Mouse (Mus musculus) midbrain, postnatal 0 days (tissue): ENCODE measurements at regions not wholly inside any gene's neighbourhood (a gene's known extent, or its start where the extent isn't known, plus 50 kb on each side); places are given as distances from the start of the nearest gene placed in this dataset.

Experiments
- ATAC-seq: fragments of 200-750 bp; cut with Nextera tagmentation; 2 replicates; pipeline ENCODE4 v1.8.0; 2017; ENCODE audit warnings: moderate number of reproducible peaks, mild to moderate bottlenecking, moderate TSS enrichment, moderate library complexity; ENCODE audit not compliant: low FRiP score
- DNase-seq: peaks from one replicate; pipeline ENCODE4 v3.0.0-alpha.2; 2015; ENCODE audit warnings: low spot score
- H3K27ac ChIP-seq: fragments of 300-500 bp; sonication (generic); 2 replicates; pipeline ENCODE4 v1.5.1; 2014; ENCODE audit warnings: low read depth, mild to moderate bottlenecking, low read length, mixed read lengths
- H3K27me3 ChIP-seq: fragments of 300-500 bp; sonication (generic); 2 replicates; pipeline ENCODE4 v1.6.1; 2014; ENCODE audit warnings: low read length, control low read depth, mixed read lengths; ENCODE audit not compliant: insufficient read depth
- H3K36me3 ChIP-seq: fragments of 300-500 bp; sonication (generic); 2 replicates; pipeline ENCODE4 v1.6.1; 2014; ENCODE audit warnings: low read length, control low read depth, mixed read lengths; ENCODE audit not compliant: insufficient read depth
- H3K4me1 ChIP-seq: fragments of 300-500 bp; sonication (generic); 2 replicates; pipeline ENCODE4 v1.6.1; 2014; ENCODE audit warnings: mild to moderate bottlenecking, control low read depth, antibody characterized with exemption, low read length, mixed read lengths; ENCODE audit not compliant: insufficient read depth
- H3K4me2 ChIP-seq: fragments of 300-500 bp; sonication (generic); 2 replicates; pipeline ENCODE4 v1.6.1; 2014; ENCODE audit warnings: low read depth, mild to moderate bottlenecking, low read length, mixed read lengths; ENCODE audit not compliant: poor library complexity, severe bottlenecking
- H3K4me3 ChIP-seq: fragments of 300-500 bp; sonication (generic); 2 replicates; pipeline ENCODE4 v1.5.1; 2014; ENCODE audit warnings: low read depth, mild to moderate bottlenecking, low read length, moderate library complexity
- H3K9ac ChIP-seq: fragments of 300-500 bp; sonication (generic); replicated peaks from 2 replicates; pipeline ENCODE4 v1.6.1; 2014; ENCODE audit warnings: mild to moderate bottlenecking, low read length, moderate library complexity, mixed read lengths; ENCODE audit not compliant: poor library complexity, severe bottlenecking
- H3K9me3 ChIP-seq: fragments of 300-500 bp; sonication (generic); 2 replicates; pipeline ENCODE4 v1.6.1; 2016; ENCODE audit warnings: low read length, control low read depth
- CTCF ChIP-seq: IDR thresholded peaks from 2 replicates; pipeline ENCODE4 v1.5.1; 2016; ENCODE audit warnings: antibody characterized with exemption, mild to moderate bottlenecking
- WGBS: fragments of 180-500 bp; shearing (Covaris S2); extraction: QIAGEN DNeasy Blood & Tissue Kit; methylation state at CpG from one replicate; pipeline ENCODE4 v1.1.7; 2014; 5-methylcytosine and 5-hydroxymethylcytosine counted together

- ATAC-seq, result no peak
- Histone ChIP-seq H3K36me3 (no peaks in the 10 kb centered on the region), H3K27me3 (no peaks in the 10 kb centered on the region), H3K4me1 (no peaks in the 10 kb centered on the region), H3K9me3 (no peaks in the 10 kb centered on the region), H3K4me2 (no peak overlapping the region), H3K4me3 (no peak overlapping the region), H3K27ac (no peak overlapping the region), H3K9ac (no peak overlapping the region)
- 81% methylated on average over 6 of the region's 6 CpGs for WGBS
- no peak for DNase-seq
- TF ChIP-seq CTCF, result no peak
These were observed 120.2 kb upstream of the Ifne start for GRCm38 (mm10) chr4:89000200-89000599.

GRCm38 (mm10) chr4:88998286-88998685, 118.3 kb upstream of the Ifne start:
- ATAC-seq, result no peak
- no peaks in the 10 kb centered on the region for H3K27me3 ChIP-seq
- no peak for DNase-seq
- H3K4me3 ChIP-seq, result no peak overlapping the region
- no peaks in the 10 kb centered on the region for H3K9me3 ChIP-seq
- no peak overlapping the region for H3K9ac ChIP-seq
- no peak overlapping the region for H3K4me2 ChIP-seq
- no peak for TF ChIP-seq CTCF
- WGBS, result 91% methylated on average over 5 of the region's 5 CpGs
- no peak overlapping the region for H3K27ac ChIP-seq
- no peaks in the 10 kb centered on the region for H3K36me3 ChIP-seq
- H3K4me1 ChIP-seq, result no peaks in the 10 kb centered on the region

- no peak overlapping the region for H3K9ac ChIP-seq
- H3K4me2 ChIP-seq, result no peak overlapping the region
- WGBS, result 86% methylated on average over 5 of the region's 5 CpGs
- ATAC-seq (no peak), DNase-seq (no peak)
- no peaks in the 10 kb centered on the region for H3K4me1 ChIP-seq
- no peaks in the 10 kb centered on the region for H3K27me3 ChIP-seq
- no peak overlapping the region for H3K27ac ChIP-seq
- H3K9me3 ChIP-seq, result no peaks in the 10 kb centered on the region
- TF ChIP-seq CTCF, result no peak
- no peak overlapping the region for H3K4me3 ChIP-seq
- H3K36me3 ChIP-seq, result no peaks in the 10 kb centered on the region
These were observed 115.3 kb upstream of the Ifne start for GRCm38 (mm10) chr4:88995129-88995919.

GRCm38 (mm10) chr4:88994486-88994885, 114.5 kb upstream of the Ifne start:
- no peak for TF ChIP-seq CTCF
- Histone ChIP-seq H3K36me3 (no peaks in the 10 kb centered on the region), H3K4me3 (no peak overlapping the region), H3K27ac (no peak overlapping the region), H3K27me3 (no peaks in the 10 kb centered on the region), H3K4me1 (no peaks in the 10 kb centered on the region), H3K4me2 (no peak overlapping the region), H3K9ac (no peak overlapping the region), H3K9me3 (no peaks in the 10 kb centered on the region)
- 63% methylated on average over 4 of the region's 4 CpGs for WGBS
- DNase-seq (no peak), ATAC-seq (no peak)

GRCm38 (mm10) chr4:88992498-88992897, 112.5 kb upstream of the Ifne start:
- Histone ChIP-seq H3K9me3 (no peaks in the 10 kb centered on the region), H3K4me2 (no peak overlapping the region), H3K4me1 (no peaks in the 10 kb centered on the region), H3K36me3 (no peaks in the 10 kb centered on the region), H3K27ac (no peak overlapping the region), H3K9ac (no peak overlapping the region), H3K27me3 (no peaks in the 10 kb centered on the region), H3K4me3 (no peak overlapping the region)
- no peak for ATAC-seq
- no peak for TF ChIP-seq CTCF
- WGBS, result 88% methylated on average over 2 of the region's 2 CpGs
- no peak for DNase-seq

GRCm38 (mm10) chr4:88988363-88988762, 108.4 kb upstream of the Ifne start:
- TF ChIP-seq CTCF, result no peak

More at GRCm38 (mm10) chr4:88988363-88988762, 108.4 kb upstream of the Ifne start:
- WGBS, result 71% methylated on average over 4 of the region's 4 CpGs
- ATAC-seq (no peak), DNase-seq (no peak)
- Histone ChIP-seq H3K4me1 (no peaks in the 10 kb centered on the region), H3K36me3 (no peaks in the 10 kb centered on the region), H3K27me3 (no peaks in the 10 kb centered on the region), H3K4me2 (no peak overlapping the region), H3K27ac (no peak overlapping the region), H3K4me3 (no peak overlapping the region), H3K9ac (no peak overlapping the region), H3K9me3 (no peaks in the 10 kb centered on the region)
